Mouse (Mus musculus) frontal cortex, adult 2 months (tissue): ENCODE results near the gene Tmsb4x. TPM values are rescaled to one million over a fixed set of nuclear protein-coding genes. Genes with fewer than 3 reads are reported as not detected.

Source experiments
- DNase-seq, 2 experiments: peaks; one replicate each; pipeline ENCODE4 v3.0.0; 2022; ENCODE audit warnings: low spot score in 1 of 2; ENCODE audit errors: extremely low spot score in 1 of 2
- polyA plus RNA-seq: library from polyadenylated mRNA; depleted of rRNA; stranded (reverse); fragments of >200 nt; gene quantifications from 2 replicates; pipeline ENCODE4 v1.2.3, GENCODE M21; 2012; rRNA removed

Tmsb4x gene
- 2,019 and 2,186 TPM in 2 replicates for polyA plus RNA-seq

DNA sequence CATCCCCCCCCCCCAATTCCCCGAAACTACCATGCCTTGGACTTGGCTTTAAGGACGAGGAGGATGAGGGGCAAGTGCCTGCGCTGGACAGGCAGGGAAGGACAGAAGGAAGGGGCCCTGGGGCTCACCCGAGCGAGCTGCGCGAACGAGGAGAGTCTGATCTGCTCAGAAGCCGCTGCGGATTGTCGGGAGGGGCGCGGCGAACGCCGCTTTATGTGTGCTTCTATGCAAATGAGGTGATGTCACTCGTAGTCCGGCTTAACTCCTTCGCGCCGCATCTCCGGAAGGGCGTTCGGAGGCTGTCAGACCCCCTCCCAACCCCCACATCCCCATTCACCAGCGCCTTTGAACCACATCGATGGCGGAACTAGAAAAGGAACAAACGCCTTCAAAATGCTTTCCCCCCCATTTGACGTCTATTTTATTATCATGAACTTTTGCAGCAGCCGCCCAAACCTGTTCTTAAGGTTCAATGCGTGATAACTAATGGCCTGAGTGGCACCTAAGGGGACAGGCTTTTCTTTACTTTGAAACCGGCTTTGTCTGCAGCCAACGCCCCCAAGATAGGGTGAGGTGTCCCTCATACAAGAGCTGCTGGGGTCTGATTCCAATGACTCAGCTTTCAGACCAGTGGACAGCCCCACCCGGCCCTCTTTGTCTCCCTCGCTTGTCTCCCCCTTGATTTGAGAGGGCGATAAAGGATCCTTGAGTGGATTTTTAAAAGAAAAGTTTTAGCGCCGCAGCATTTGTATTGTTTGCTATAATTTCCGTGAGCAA is at the start of gene Tmsb4x:
Tmsb4x (minus strand) TSS at position 338 of the 777 bp plus-strand sequence.
- DNase-seq, result peak; percentile 59 to 83

DNA sequence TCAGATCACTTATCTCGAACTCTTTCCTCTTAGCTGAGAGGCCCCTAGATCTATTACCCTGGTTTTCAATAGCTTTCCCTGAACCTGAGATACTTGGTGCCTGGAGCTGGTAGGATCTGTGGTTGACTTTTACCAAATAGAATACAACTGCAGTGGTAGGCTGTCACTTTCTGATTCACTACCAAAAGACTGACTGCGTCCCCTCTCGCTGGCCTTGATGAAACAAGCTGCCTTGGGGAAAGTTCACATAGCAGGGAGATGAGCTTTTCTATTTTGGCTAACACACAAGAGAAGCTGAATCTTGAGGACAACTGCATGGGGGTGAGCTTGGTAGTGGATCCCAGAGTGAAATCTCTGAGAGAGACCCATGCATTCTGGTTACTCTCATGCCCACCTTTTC is 32.6 kb upstream of the Tmsb4x start:
- no peak for DNase-seq

DNA sequence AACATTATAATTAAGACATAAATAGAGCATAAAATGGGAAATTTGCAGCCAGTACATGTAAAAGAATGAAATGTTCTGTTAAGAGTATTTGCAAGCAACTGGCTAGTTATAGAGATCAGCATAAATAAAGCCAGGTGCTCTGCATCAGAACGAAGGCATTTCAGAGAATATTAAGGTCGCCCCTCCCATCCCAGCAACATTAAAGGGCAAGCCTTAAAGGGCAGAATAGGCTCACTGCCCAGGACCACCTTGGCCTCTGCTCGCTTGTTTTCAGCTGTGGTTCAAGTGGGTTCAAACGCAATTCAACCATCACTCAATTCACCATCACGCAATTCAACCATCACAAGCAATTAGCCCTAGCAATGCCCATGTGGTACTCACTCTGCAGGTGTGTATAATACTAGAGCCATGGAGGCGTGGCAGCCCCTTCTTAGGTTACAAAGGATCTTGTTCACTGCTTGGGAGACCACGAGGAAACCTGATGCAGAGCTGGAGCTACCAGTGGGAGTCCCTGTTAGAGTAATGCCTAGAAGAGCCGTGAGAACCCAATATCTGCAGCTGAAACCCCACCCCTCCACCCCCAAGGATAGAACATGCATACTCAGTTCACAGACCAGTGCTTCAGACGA is 30.3 kb upstream of the Tmsb4x start:
- DNase-seq, result no peak

DNA sequence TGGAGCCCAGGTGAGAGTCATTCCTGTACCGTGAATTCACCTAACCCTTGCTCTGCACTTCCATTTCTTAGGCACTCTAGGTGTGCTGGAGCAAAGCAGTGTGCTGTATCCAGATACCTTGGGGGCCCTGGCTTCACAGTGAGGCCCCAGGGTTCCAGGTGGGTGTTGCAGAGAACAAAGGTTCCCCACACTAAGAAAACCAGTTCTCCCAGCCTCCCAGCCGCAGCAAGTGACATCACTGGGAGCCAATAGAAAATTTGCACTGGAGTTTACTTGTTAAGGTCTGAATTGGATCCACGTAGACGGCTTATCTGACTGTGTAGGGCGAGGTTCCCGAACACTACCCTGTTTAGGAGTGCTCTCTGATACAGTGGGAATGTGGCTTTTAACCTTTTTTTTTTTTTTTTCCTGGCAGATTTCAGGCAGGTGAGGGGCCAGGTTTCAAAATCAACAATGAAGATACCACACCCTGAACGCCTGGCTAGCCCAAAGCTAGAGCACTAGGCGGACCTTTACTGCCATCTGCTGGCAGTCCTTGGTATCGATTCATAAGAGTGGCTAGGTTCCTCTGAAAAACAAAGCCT is 24.1 kb upstream of the Tmsb4x start:
- peak in 1 of 2 experiments; percentile 87 for DNase-seq

DNA sequence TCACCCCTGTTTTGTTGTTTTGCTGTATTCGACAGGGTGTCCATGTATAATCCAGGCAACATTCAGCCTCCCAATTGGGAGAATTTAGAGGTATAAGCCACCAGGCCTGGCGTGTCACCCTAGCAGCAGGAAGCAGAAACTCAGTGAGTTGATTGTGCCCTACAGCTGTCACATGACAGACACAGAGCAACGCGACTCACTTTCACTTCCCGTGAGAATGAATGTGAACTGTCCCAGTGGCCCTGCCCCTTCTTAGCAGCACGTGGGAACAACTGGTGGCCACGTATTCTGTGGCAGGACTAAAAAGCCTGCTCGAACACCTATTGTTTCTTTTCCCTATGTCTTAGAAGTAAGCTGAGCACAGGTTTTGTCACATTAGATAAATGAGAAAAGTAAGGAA is 22.0 kb upstream of the Tmsb4x start:
- DNase-seq, result no peak

DNA sequence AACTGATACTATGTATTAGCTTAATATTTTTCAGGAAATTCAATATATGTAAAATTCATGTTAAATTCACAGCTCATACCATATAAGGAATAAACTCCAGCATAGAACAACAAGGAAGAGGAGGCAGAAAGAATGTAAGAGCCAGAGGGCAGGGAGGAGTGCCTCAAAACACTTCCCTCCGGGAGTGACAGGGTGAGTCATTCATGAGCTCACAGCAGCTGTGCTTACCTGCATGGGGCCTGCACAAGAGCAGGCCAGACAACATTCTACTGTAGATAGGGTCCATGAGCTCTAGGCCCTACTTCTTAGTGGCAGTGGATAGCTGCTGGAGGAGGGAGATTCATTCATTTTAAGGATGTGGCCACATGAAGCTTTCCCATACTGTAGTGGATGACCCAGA is 20.7 kb upstream of the Tmsb4x start:
- no peak for DNase-seq

DNA sequence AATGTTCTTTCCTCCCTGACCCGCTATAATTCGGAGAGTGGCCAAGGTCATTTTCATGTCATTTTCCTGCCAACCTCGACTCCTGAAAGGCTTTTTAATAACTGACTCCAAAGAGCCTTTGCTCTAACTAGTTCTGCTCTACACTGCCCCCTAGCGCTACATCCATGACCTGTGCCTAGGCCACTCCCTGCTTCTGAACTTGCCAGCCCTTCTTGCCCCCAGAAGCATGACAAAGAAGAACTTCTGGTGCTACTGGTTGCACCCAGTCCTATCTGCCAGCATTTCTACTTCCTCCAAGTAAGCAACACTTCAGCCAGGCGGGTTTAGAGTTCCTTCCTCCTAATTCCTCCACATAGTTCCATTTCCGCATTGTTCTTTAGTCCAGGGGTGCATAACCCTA is 20.1 kb upstream of the Tmsb4x start:
- peak in 1 of 2 experiments; percentile 63 for DNase-seq

DNA sequence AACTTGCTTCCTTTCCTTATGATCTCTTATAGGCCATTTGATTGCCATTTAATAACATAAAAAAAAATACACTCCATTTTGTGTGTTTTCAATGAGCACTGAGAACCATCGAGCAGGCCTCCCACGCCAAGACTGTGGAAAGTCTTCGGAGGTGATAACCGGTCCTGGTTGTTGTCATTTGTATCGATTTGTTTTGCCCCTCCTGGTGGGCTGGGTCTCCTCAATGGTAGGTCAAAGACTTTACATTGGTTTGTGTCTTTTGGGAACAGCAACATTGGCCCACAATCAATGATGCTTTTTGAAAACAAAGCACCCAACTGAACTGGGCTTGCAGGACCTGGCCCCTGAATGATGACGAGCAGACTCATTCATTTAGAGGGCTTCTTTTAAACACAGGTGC is 18.6 kb upstream of the Tmsb4x start:
- DNase-seq, result no peak

DNA sequence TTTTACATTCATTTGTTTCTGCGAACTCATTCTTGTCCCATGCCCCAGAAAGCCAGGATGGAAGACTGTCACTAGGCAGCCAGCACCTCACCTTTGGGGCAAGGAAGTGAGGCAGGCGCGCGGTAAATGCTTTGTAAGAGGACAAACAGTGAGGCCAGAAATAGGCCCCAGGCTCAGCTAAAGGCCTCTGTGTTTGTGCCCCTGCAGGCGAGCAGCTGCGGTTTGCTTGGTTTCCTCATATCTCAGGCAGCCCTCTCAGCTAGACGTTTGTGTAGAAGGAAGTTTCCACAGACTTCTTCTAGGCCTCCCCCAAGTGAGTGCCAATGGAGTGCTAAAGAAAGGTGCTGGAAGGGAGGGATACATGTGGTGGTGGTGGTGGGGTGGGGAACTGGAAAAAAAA is 18.0 kb upstream of the Tmsb4x start:
- DNase-seq, result no peak

DNA sequence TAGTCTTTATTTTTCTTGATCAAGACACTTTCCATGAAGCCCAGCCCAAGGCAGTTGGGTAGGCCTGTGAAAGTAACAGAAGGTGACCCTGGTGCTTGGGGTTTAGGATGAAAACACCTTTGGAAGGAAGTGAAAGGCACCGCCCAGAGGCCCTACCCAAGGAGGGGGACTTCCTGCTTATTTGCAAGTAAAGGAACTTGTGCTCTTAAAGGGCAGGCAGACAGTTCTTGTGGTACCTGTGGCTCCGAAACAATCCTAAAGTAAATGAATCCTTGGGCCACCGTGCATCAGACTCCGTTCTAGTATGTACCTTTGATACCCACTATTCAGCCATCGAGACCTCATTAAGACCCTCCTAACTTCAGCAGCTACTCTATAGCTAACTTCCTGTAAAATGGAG is 17.5 kb upstream of the Tmsb4x start:
- no peak for DNase-seq

DNA sequence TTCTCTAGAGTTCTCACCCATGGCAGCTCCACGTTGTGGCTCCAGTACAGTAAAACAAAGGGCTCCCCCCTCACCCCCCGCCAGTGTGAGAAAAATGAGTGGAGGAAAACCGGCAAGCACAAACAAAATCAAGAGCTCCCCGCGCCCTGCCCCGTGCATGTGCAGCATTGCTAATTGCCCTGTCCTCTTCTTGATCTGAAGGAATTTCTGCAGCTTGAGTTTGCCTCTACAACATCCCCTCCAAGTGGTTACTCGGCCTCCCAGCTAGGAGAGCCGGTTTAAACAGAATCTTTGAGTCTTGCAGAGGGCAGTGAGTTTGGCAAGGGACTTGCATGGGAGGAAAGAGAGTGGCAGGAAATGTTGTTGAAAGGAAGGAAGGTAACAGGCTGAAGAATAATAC is 3.6 kb upstream of the Tmsb4x start:
- peak in 1 of 2 experiments; percentile 47 for DNase-seq

DNA sequence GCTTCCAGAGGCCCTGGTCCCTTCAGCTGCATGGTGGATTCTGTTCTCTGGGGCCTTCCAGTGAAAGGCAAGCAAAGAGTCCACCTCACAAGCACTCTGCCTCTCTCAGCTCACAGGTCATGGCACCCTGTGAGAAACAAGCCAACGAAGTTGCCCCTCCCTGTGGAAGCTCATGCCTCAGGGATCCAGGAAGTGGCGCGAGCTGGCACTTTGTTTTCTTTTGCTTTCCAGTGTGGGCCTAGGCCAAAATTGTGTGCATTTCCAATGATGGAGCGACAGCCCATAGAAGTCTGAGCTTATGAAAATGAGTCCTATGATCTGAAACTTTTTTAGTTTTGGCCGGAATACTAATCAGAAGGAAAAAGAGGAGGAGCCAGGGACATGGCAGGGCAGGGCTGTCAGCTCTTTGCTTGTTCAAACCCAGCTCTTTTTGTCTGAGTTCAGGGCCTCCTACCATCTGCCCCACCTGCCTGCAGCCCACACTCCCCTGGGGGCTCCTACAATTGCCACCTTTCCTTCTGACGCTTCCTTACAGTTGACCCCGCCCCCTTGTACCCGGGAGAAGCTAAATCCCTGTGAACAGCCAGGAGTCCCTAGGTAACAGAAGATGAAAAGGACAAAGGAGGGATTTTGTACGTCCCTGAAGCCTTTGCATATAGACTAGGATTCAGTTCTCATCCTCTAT is 2.9 kb upstream of the Tmsb4x start:
- no peak for DNase-seq

DNA sequence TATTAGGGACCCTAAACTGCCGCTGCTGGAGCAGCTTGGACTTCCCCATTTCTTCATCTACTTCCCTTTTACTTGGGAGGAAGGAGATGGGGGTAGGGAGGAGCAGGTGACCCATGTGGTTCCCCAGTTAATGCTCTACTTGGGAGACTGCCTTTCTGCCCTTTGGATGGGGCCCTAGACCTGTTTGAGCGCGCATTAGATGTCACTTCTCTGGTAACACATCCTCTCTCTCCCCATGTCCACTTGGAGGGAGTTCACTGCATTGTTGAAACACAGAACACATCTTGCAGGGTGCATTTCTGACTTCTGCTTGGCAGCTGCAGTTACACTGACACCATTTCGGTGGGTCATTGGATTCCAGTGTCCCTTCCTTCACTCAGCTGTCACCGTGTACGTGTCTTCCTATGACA is 1.2 kb upstream of the Tmsb4x start:
- no peak for DNase-seq

DNA sequence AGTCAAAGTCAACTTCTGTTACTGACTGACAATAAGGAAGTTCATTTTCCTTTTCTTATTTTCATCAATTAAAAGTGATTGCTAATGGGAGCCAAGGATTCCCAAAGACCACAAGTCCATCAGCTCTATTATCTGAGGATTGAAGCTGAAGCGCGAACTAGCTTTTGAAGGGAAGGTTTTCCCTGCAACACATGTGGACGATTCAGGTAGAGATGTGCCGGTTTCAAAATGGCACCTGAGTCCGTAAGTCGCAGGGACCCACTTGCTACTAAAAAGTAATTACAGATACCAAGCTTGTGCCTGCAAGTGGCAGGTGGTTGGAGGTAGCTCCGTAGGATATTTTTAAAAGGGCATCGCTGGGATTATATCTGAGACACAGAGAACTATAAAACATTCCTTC is 713 bp upstream of the Tmsb4x start:
- no peak for DNase-seq

DNA sequence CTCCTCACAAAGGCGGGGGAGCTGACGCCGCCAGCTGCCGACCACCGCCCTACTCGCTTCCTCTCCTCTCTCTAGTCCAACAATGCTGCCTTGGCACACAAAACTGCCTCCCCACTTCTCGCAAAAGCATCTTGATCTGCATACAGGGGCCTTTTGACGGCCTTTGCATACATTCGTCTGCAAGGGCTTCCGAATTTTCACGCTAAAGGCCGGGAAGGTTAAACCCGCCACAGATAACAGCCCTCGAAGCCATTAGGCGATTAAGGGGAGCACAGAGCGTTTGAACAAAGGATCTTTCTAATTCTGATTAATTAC is 652 bp downstream of the Tmsb4x start:
- peak in 1 of 2 experiments; percentile 31 for DNase-seq

DNA sequence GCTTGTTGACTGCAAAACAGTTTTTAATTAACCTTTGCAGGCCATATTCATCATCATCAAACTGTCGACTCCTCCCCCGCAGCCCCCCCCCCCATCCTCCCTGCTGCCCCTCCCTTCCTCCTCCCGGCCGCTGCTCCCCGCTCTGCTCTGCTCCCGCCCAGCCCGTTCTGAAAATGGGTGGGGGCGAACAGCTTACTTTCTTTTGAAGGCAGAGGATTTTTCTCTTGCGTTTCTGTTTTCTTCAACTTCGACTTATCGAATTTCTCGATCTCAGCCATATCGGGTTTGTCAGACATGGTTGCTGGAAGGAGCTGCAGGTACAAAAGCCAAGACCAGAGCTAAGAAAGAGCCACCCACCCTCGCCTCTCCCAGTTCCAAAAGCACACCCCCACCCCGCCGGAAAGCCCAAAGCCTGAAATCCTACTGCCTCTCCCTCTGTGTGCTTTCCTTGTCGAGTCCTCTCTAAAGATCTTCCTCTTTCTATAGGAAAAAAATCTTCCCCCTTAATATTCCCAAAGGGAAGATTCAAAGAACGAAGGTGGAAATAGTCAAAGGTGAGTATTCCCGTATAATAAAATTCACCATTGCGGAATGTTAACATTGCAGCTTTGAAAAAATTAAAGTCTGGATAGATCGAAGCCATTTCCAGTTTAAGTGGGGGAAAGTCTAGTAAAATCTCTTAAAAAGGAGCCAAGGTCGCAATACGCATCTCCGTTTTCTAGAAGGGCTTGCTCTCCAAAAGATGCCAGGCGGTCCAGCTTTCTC is 1.2 kb downstream of the Tmsb4x start:
- peak in 1 of 2 experiments; percentile 33 for DNase-seq

DNA sequence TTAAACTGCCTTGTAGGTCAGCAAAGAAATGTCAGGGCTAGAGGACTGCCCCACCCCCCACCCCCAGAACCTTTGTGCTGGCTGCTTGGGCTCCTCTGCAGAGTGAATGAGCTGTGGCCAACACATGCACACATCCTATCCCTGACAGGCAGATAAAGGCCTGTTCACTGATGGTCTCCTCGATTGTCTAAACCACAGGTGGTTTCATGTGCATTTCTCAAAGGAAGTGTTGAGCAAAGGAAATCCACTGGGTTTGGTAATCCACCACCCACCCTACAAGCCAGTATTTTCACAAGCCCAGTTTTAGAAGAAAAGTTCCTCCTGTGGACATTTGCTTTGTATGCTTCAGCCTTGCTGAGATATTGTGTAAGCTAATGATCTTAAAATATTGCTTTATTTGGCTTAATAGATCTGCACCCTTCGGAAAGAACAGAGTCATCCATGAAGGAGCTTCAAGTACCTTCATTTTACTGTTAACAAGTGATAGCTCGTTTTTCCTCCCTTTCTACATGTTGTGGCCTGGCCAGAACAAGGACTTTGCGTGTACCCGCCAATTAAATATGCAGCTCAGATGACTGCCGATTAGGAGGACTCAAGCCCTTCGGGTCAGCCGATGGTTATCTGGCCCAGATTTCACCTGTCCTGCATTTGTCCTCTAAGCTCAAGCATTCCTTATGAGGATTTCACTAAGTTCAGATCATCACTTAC is 3.1 kb downstream of the Tmsb4x start:
- DNase-seq, result no peak

DNA sequence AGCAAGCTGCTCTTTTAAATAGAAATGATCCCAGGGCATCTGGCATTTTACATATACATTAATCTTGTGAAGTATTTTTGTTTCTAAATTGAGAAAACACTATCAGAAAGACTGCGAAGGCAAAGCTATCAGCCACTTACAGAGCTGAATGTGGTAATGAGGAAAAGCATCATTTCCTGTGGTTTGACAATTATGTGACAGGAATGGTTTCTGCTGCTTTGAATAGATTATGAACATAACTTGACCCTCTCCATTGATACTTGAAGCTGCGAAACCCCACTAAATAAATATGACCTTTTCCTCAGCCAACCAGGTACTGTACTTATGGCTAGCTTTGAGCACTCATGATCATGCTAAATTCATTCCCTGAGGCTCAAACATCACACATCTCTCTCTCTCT is 7.8 kb downstream of the Tmsb4x start:
- no peak for DNase-seq

DNA sequence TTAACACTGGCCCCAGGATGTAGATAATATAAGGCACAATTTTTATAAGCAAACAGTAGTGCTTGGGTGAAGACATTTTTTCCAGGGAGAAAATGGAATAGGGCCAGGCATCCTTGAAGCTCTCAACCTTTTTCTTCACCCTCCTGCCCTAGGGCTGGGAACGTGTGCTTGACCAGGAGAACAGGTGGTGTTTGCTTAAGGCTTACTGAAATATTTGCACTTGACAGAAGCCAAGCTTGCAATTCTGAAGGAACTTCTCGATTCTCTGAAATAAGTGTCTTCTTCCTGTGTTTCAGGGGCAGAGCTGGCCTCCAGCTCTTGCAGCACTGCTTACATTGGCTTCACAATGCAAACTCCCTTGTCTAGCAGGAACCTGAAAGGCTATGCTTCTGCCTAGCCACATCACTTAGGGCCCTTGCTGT is 13.9 kb downstream of the Tmsb4x start:
- DNase-seq, result no peak

DNA sequence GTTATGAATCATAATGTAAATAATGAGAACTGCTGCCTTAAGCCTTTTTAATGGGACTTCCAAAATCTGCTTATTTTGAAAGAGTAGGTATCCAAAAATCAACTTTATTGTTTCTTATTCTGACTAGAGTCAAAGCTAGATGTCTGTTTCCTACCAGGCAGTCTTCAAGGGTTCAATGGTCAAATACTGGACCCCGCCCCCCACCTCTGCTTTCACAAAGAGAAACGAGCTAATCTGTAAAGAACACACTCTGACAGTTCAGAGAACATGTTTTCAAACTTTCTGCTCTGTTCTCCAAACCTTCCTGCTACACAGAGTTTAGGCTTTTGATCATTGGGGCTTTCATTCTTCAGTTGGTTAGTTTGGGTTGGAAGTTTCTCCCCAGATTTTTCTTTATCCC is 22.8 kb downstream of the Tmsb4x start:
- no peak for DNase-seq
